Mouse (Mus musculus) stomach, postnatal 0 days (tissue): ENCODE measurements around the gene Wfdc10.

ENCODE experiments used
- CTCF ChIP-seq: IDR thresholded peaks from 2 replicates; pipeline ENCODE4 v1.5.1; 2016; ENCODE audit warnings: antibody characterized with exemption, low read depth, mild to moderate bottlenecking, moderate library complexity
- EP300 ChIP-seq: optimal IDR thresholded peaks from 2 replicates; pipeline ENCODE3; 2016; ENCODE audit warnings: antibody characterized with exemption

DNA sequence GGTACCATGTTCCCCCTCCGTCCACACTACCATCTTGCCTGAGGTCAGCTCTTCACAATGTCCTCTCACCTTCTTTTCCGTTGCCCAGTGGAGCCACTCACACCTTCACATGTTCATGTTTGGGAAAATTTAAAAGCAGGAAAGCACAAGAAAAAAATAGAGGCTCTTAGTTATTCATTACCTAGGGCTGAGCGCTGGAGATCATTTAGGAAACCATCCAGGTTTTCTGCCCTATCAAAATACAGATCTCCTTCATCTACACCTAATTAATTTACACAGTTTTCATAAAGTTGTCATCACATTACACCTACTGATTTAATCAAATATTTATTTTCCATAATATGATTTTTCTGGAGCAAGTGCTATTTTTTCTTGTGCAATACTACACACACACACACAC lies 17.1 kb upstream of the Wfdc10 start, which contains the start of gene Wfdc16:
- TF ChIP-seq CTCF (no peak), EP300 (no peak)
